Mouse (Mus musculus) thymus, adult 2 months (tissue): ENCODE results near the gene Ypel1. TPM values are rescaled to one million over a fixed set of nuclear protein-coding genes. Genes with fewer than 3 reads are reported as not detected.

Experiments
- DNase-seq: peaks from one replicate; pipeline ENCODE4 v3.0.0; 2021
- H3K27ac ChIP-seq: fragments of 200-500 bp; 2 replicates; pipeline ENCODE4 v1.5.1; 2012; ENCODE audit warnings: low read length, control low read depth; ENCODE audit not compliant: control insufficient read depth, insufficient read depth
- H3K27me3 ChIP-seq: fragments of 200-500 bp; 2 replicates; pipeline ENCODE4 v1.6.1; 2012; ENCODE audit warnings: mild to moderate bottlenecking, low read length, moderate library complexity, mixed read lengths; ENCODE audit not compliant: control insufficient read depth, insufficient read depth
- H3K36me3 ChIP-seq: fragments of 200-500 bp; 2 replicates; pipeline ENCODE4 v1.6.1; 2012; ENCODE audit warnings: mild to moderate bottlenecking, low read length, moderate library complexity; ENCODE audit not compliant: control insufficient read depth, insufficient read depth
- H3K4me1 ChIP-seq: fragments of 200-500 bp; replicated peaks from 2 replicates; pipeline ENCODE4 v1.6.1; 2012; ENCODE audit warnings: low read length; ENCODE audit not compliant: control insufficient read depth, insufficient read depth
- H3K4me3 ChIP-seq: fragments of 200-500 bp; 2 replicates; pipeline ENCODE4 v1.5.1; 2012; ENCODE audit warnings: mild to moderate bottlenecking, low read length, control low read depth, moderate library complexity; ENCODE audit not compliant: control insufficient read depth, insufficient read depth
- CTCF ChIP-seq: fragments of 200-500 bp; IDR thresholded peaks from 2 replicates; pipeline ENCODE4 v1.5.1; 2012; ENCODE audit warnings: mild to moderate bottlenecking, control low read depth, low read length, moderate library complexity, borderline replicate concordance; ENCODE audit not compliant: control insufficient read depth, poor library complexity, insufficient read depth; ENCODE audit errors: extremely low read depth
- POLR2A ChIP-seq: fragments of 200-500 bp; IDR thresholded peaks from 2 replicates; pipeline ENCODE4 v1.6.1; 2012; ENCODE audit warnings: mild to moderate bottlenecking, low read length, control low read depth, moderate library complexity; ENCODE audit not compliant: control insufficient read depth, poor library complexity, insufficient read depth; ENCODE audit errors: extremely low read depth
- WGBS: fragments of 180-500 bp; shearing (Covaris S2); methylation state at CpG from one replicate; pipeline ENCODE4 v1.1.7; 2018; 5-methylcytosine and 5-hydroxymethylcytosine counted together
- polyA plus RNA-seq: library from polyadenylated mRNA; depleted of rRNA; stranded (reverse); fragments of >200 nt; gene quantifications from 2 replicates; pipeline ENCODE4 v1.2.3, GENCODE M21; 2012

Ypel1 gene
- polyA plus RNA-seq, 1 experiment = 3.8 TPM

GRCm38 (mm10) chr16:17045287-17045686 is 24.2 kb upstream of the Ypel1 start:
- no peak overlapping the region for H3K27ac ChIP-seq
- no peaks in the 10 kb centered on the region for H3K4me1 ChIP-seq
- H3K4me3 ChIP-seq = no peak overlapping the region
- whole genome bisulfite sequencing = 90% methylated on average over 3 of the region's 3 CpGs
- H3K36me3 ChIP-seq = peaks cover 53% of the 10 kb centered on the region
- DNase-seq = no peak
- TF ChIP-seq CTCF (no peak), POLR2A (no peak)
- H3K27me3 ChIP-seq = no peaks in the 10 kb centered on the region

GRCm38 (mm10) chr16:17049886-17050285 is 19.6 kb upstream of the Ypel1 start:
- Histone ChIP-seq H3K27me3 (no peaks in the 10 kb centered on the region), H3K4me3 (no peak overlapping the region), H3K4me1 (no peaks in the 10 kb centered on the region), H3K36me3 (peaks cover 20% of the 10 kb centered on the region), H3K27ac (no peak overlapping the region)
- WGBS = 100% methylated on average over 1 of the region's 1 CpGs
- no peak for TF ChIP-seq CTCF
- DNase-seq = no peak

- Histone ChIP-seq H3K4me1 (no peaks in the 10 kb centered on the region), H3K27me3 (no peaks in the 10 kb centered on the region), H3K27ac (no peak overlapping the region), H3K4me3 (no peak overlapping the region), H3K36me3 (peaks cover 17% of the 10 kb centered on the region)
- DNase-seq = no peak
- TF ChIP-seq CTCF (no peak), POLR2A (no peak)
- WGBS = 80% methylated on average over 7 of the region's 7 CpGs
Measured at GRCm38 (mm10) chr16:17052087-17052486, 17.4 kb upstream of the Ypel1 start.

- Histone ChIP-seq H3K36me3 (no peaks in the 10 kb centered on the region; the same call in 1 of the 2 replicates), H3K27ac (no peak overlapping the region), H3K4me3 (no peak overlapping the region), H3K27me3 (no peaks in the 10 kb centered on the region), H3K4me1 (no peaks in the 10 kb centered on the region)
- DNase-seq = no peak
- TF ChIP-seq POLR2A (no peak), CTCF (no peak)
- 71% methylated on average over 3 of the region's 3 CpGs for WGBS
Measured at GRCm38 (mm10) chr16:17053903-17054302, 15.6 kb upstream of the Ypel1 start.

GRCm38 (mm10) chr16:17055584-17055983 is 13.9 kb upstream of the Ypel1 start:
- no peak overlapping the region for H3K4me3 ChIP-seq
- no peak overlapping the region for H3K27ac ChIP-seq
- no peak for DNase-seq
- no peaks in the 10 kb centered on the region for H3K4me1 ChIP-seq
- no peaks in the 10 kb centered on the region for H3K27me3 ChIP-seq
- no peak for TF ChIP-seq POLR2A
- TF ChIP-seq CTCF = no peak
- no peaks in the 10 kb centered on the region for H3K36me3 ChIP-seq
- 88% methylated on average over 3 of the region's 3 CpGs for WGBS

GRCm38 (mm10) chr16:17062338-17062737 is 7.2 kb upstream of the Ypel1 start:
- no peak overlapping the region for H3K4me3 ChIP-seq
- no peaks in the 10 kb centered on the region for H3K4me1 ChIP-seq
- H3K27me3 ChIP-seq = no peaks in the 10 kb centered on the region
- TF ChIP-seq POLR2A (no peak), CTCF (no peak)
- no peaks in the 10 kb centered on the region for H3K36me3 ChIP-seq
- DNase-seq = no peak
- H3K27ac ChIP-seq = no peak overlapping the region
- WGBS = 86% methylated on average over 1 of the region's 1 CpGs

GRCm38 (mm10) chr16:17067552-17067951 is 1.9 kb upstream of the Ypel1 start:
- Histone ChIP-seq H3K27me3 (no peaks in the 10 kb centered on the region), H3K36me3 (no peaks in the 10 kb centered on the region), H3K27ac (no peak overlapping the region), H3K4me3 (no peak overlapping the region), H3K4me1 (peaks cover 3% of the 10 kb centered on the region)
- TF ChIP-seq POLR2A (no peak), CTCF (no peak)
- WGBS = 94% methylated on average over 2 of the region's 2 CpGs
- no peak for DNase-seq

GRCm38 (mm10) chr16:17070716-17071115 is 1.2 kb downstream of the Ypel1 start:
- TF ChIP-seq POLR2A = no peak
- TF ChIP-seq CTCF = no peak
- no peak overlapping the region for H3K4me3 ChIP-seq
- no peak overlapping the region for H3K27ac ChIP-seq
- WGBS = 62% methylated on average over 6 of the region's 6 CpGs
- DNase-seq = no peak
- peaks cover 3% of the 10 kb centered on the region for H3K4me1 ChIP-seq
- H3K36me3 ChIP-seq = no peaks in the 10 kb centered on the region
- H3K27me3 ChIP-seq = no peaks in the 10 kb centered on the region
